Mouse (Mus musculus) midbrain, postnatal 0 days (tissue): ENCODE measurements around the gene Imp3. TPM values are rescaled to one million over a fixed set of nuclear protein-coding genes. Genes with fewer than 3 reads are reported as not detected.
"Not testable (repeated sequence)": the region's sequence is repeated elsewhere in the genome, so short reads cannot be mapped to it uniquely, and the experiment has no call there.

Experiments used
- ATAC-seq: fragments of 200-750 bp; cut with Nextera tagmentation; 2 replicates; pipeline ENCODE4 v1.8.0; 2017; ENCODE audit warnings: moderate number of reproducible peaks, mild to moderate bottlenecking, moderate TSS enrichment, moderate library complexity; ENCODE audit not compliant: low FRiP score
- DNase-seq: peaks from one replicate; pipeline ENCODE4 v3.0.0-alpha.2; 2015; ENCODE audit warnings: low spot score
- H3K27ac ChIP-seq: fragments of 300-500 bp; sonication (generic); 2 replicates; pipeline ENCODE4 v1.5.1; 2014; ENCODE audit warnings: low read depth, mild to moderate bottlenecking, low read length, mixed read lengths
- H3K27me3 ChIP-seq: fragments of 300-500 bp; sonication (generic); 2 replicates; pipeline ENCODE4 v1.6.1; 2014; ENCODE audit warnings: low read length, control low read depth, mixed read lengths; ENCODE audit not compliant: insufficient read depth
- H3K36me3 ChIP-seq: fragments of 300-500 bp; sonication (generic); 2 replicates; pipeline ENCODE4 v1.6.1; 2014; ENCODE audit warnings: low read length, control low read depth, mixed read lengths; ENCODE audit not compliant: insufficient read depth
- H3K4me1 ChIP-seq: fragments of 300-500 bp; sonication (generic); 2 replicates; pipeline ENCODE4 v1.6.1; 2014; ENCODE audit warnings: mild to moderate bottlenecking, control low read depth, antibody characterized with exemption, low read length, mixed read lengths; ENCODE audit not compliant: insufficient read depth
- H3K4me2 ChIP-seq: fragments of 300-500 bp; sonication (generic); 2 replicates; pipeline ENCODE4 v1.6.1; 2014; ENCODE audit warnings: low read depth, mild to moderate bottlenecking, low read length, mixed read lengths; ENCODE audit not compliant: poor library complexity, severe bottlenecking
- H3K4me3 ChIP-seq: fragments of 300-500 bp; sonication (generic); 2 replicates; pipeline ENCODE4 v1.5.1; 2014; ENCODE audit warnings: low read depth, mild to moderate bottlenecking, low read length, moderate library complexity
- H3K9ac ChIP-seq: fragments of 300-500 bp; sonication (generic); replicated peaks from 2 replicates; pipeline ENCODE4 v1.6.1; 2014; ENCODE audit warnings: mild to moderate bottlenecking, low read length, moderate library complexity, mixed read lengths; ENCODE audit not compliant: poor library complexity, severe bottlenecking
- H3K9me3 ChIP-seq: fragments of 300-500 bp; sonication (generic); 2 replicates; pipeline ENCODE4 v1.6.1; 2016; ENCODE audit warnings: low read length, control low read depth
- CTCF ChIP-seq: IDR thresholded peaks from 2 replicates; pipeline ENCODE4 v1.5.1; 2016; ENCODE audit warnings: antibody characterized with exemption, mild to moderate bottlenecking
- WGBS: fragments of 180-500 bp; shearing (Covaris S2); extraction: QIAGEN DNeasy Blood & Tissue Kit; methylation state at CpG from one replicate; pipeline ENCODE4 v1.1.7; 2014; 5-methylcytosine and 5-hydroxymethylcytosine counted together
- polyA plus RNA-seq: library from polyadenylated mRNA; unstranded; fragments of >200 nt; fragmentation: Nextera tagmentation; extraction: Ambion mirVana; gene quantifications from 2 replicates; pipeline ENCODE4 v1.2.1, GENCODE M21; 2015
- total RNA-seq: library from RNA; depleted of rRNA; stranded (reverse); fragments of >200 nt; gene quantifications from 2 replicates; pipeline ENCODE4 v1.2.3, GENCODE M21; 2014

Gene Imp3
- total and polyA plus RNA-seq, 2 experiments from 2014 or later: 80.3 to 131 TPM

GRCm38 (mm10) chr9:56900571-56900970 is 36.7 kb upstream of the Imp3 start:
- no peak for TF ChIP-seq CTCF
- H3K9ac ChIP-seq: no peak overlapping the region
- no peaks in the 10 kb centered on the region for H3K4me1 ChIP-seq
- ATAC-seq (no peak), DNase-seq (no peak)
- WGBS: 69% methylated on average over 9 of the region's 9 CpGs
- H3K27ac ChIP-seq: no peak overlapping the region
- H3K4me3 ChIP-seq: no peak overlapping the region
- H3K36me3 ChIP-seq: no peaks in the 10 kb centered on the region
- H3K27me3 ChIP-seq: no peaks in the 10 kb centered on the region
- no peaks in the 10 kb centered on the region for H3K9me3 ChIP-seq
- no peak overlapping the region for H3K4me2 ChIP-seq

- ATAC-seq (no peak), DNase-seq (no peak)
- Histone ChIP-seq H3K9me3 (no peaks in the 10 kb centered on the region), H3K9ac (no peak overlapping the region), H3K4me2 (no peak overlapping the region), H3K4me3 (no peak overlapping the region), H3K36me3 (no peaks in the 10 kb centered on the region), H3K27me3 (no peaks in the 10 kb centered on the region), H3K27ac (no peak overlapping the region), H3K4me1 (no peaks in the 10 kb centered on the region)
- 73% methylated on average over 8 of the region's 8 CpGs for WGBS
- TF ChIP-seq CTCF: no peak
These were observed 36.1 kb upstream of the Imp3 start for GRCm38 (mm10) chr9:56901187-56901586.

- TF ChIP-seq CTCF: no peak
- Histone ChIP-seq H3K9ac (no peak overlapping the region), H3K27me3 (no peaks in the 10 kb centered on the region), H3K4me2 (no peak overlapping the region), H3K9me3 (no peaks in the 10 kb centered on the region), H3K4me1 (no peaks in the 10 kb centered on the region), H3K27ac (no peak overlapping the region), H3K36me3 (no peaks in the 10 kb centered on the region), H3K4me3 (no peak overlapping the region)
- 87% methylated on average over 3 of the region's 3 CpGs for WGBS
- DNase-seq (no peak), ATAC-seq (no peak)
These were observed 33.6 kb upstream of the Imp3 start for GRCm38 (mm10) chr9:56903662-56904061.

GRCm38 (mm10) chr9:56907549-56907948 is 29.7 kb upstream of the Imp3 start:
- H3K4me2 ChIP-seq: no peak overlapping the region
- DNase-seq: no peak
- H3K9ac ChIP-seq: no peak overlapping the region
- WGBS: 89% methylated on average over 9 of the region's 9 CpGs
- no peak for ATAC-seq
- no peaks in the 10 kb centered on the region for H3K36me3 ChIP-seq
- H3K9me3 ChIP-seq: no peaks in the 10 kb centered on the region
- no peak overlapping the region for H3K27ac ChIP-seq
- no peaks in the 10 kb centered on the region for H3K27me3 ChIP-seq
- no peaks in the 10 kb centered on the region for H3K4me1 ChIP-seq
- H3K4me3 ChIP-seq: no peak overlapping the region
- no peak for TF ChIP-seq CTCF

- 54% methylated on average over 4 of the region's 4 CpGs for WGBS
- not testable (repeated sequence) for ATAC-seq, H3K27me3 ChIP-seq, H3K9ac ChIP-seq, H3K4me1 ChIP-seq, H3K4me2 ChIP-seq, H3K9me3 ChIP-seq, H3K4me3 ChIP-seq, H3K36me3 ChIP-seq, DNase-seq, H3K27ac ChIP-seq
These were observed 27.3 kb upstream of the Imp3 start for GRCm38 (mm10) chr9:56909991-56910390.

- Histone ChIP-seq H3K4me2 (no peak overlapping the region), H3K4me3 (no peak overlapping the region), H3K4me1 (no peaks in the 10 kb centered on the region), H3K9ac (no peak overlapping the region), H3K9me3 (no peaks in the 10 kb centered on the region), H3K27ac (no peak overlapping the region), H3K36me3 (no peaks in the 10 kb centered on the region), H3K27me3 (no peaks in the 10 kb centered on the region)
- TF ChIP-seq CTCF: no peak
- DNase-seq (no peak), ATAC-seq (no peak)
- 56% methylated on average over 1 of the region's 1 CpGs for WGBS
These were observed 26.3 kb upstream of the Imp3 start for GRCm38 (mm10) chr9:56911017-56911416.

GRCm38 (mm10) chr9:56913991-56914390 is 23.3 kb upstream of the Imp3 start:
- H3K4me3 ChIP-seq: no peak overlapping the region
- no peak overlapping the region for H3K27ac ChIP-seq
- H3K4me2 ChIP-seq: no peak overlapping the region
- H3K36me3 ChIP-seq: no peaks in the 10 kb centered on the region
- no peaks in the 10 kb centered on the region for H3K4me1 ChIP-seq
- DNase-seq (no peak), ATAC-seq (no peak)
- H3K27me3 ChIP-seq: no peaks in the 10 kb centered on the region
- TF ChIP-seq CTCF: no peak
- WGBS: 91% methylated on average over 9 of the region's 9 CpGs
- H3K9ac ChIP-seq: no peak overlapping the region
- H3K9me3 ChIP-seq: no peaks in the 10 kb centered on the region
